Mouse (Mus musculus) forebrain, embryonic 11.5 days (tissue): Measurements from ENCODE around the gene Tmem158. TPM values are rescaled to one million over a fixed set of nuclear protein-coding genes. Genes with fewer than 3 reads are reported as not detected.

Experiments
- ATAC-seq: fragments of 200-750 bp; cut with Nextera tagmentation; replicated peaks from 2 replicates; pipeline ENCODE4 v1.8.0; 2017; ENCODE audit warnings: moderate TSS enrichment; ENCODE audit not compliant: low FRiP score
- DNase-seq: peaks from one replicate; pipeline ENCODE4 v3.0.0-alpha.2; 2017; ENCODE audit warnings: low spot score
- H3K27ac ChIP-seq: fragments of 300-500 bp; sonication (generic); 2 replicates; pipeline ENCODE4 v1.5.1; 2014; ENCODE audit warnings: low read depth, low read length
- H3K27me3 ChIP-seq: fragments of 300-500 bp; sonication (generic); 2 replicates; pipeline ENCODE4 v1.6.1; 2014; ENCODE audit warnings: mild to moderate bottlenecking, low read length, mixed read lengths; ENCODE audit not compliant: control insufficient read depth, insufficient read depth
- H3K36me3 ChIP-seq: fragments of 300-500 bp; sonication (generic); 2 replicates; pipeline ENCODE4 v1.6.1; 2014; ENCODE audit warnings: mild to moderate bottlenecking, low read length, moderate library complexity, mixed read lengths; ENCODE audit not compliant: control insufficient read depth, insufficient read depth
- H3K4me1 ChIP-seq: fragments of 300-500 bp; sonication (generic); replicated peaks from 2 replicates; pipeline ENCODE4 v1.6.1; 2014; ENCODE audit warnings: low read length, mixed read lengths; ENCODE audit not compliant: control insufficient read depth, insufficient read depth
- H3K4me2 ChIP-seq: fragments of 300-500 bp; sonication (generic); 2 replicates; pipeline ENCODE4 v1.6.1; 2014; ENCODE audit warnings: low read depth, mild to moderate bottlenecking, low read length, moderate library complexity, mixed read lengths; ENCODE audit not compliant: severe bottlenecking
- H3K4me3 ChIP-seq: fragments of 300-500 bp; sonication (generic); 2 replicates; pipeline ENCODE4 v1.5.1; 2014; ENCODE audit warnings: low read depth, low read length
- H3K9ac ChIP-seq: fragments of 300-500 bp; sonication (generic); 2 replicates; pipeline ENCODE4 v1.6.1; 2014; ENCODE audit warnings: low read length
- H3K9me3 ChIP-seq: fragments of 300-500 bp; sonication (generic); 2 replicates; pipeline ENCODE4 v1.6.1; 2016; ENCODE audit warnings: low read length, mixed read lengths; ENCODE audit not compliant: control insufficient read depth
- WGBS: fragments of 180-500 bp; shearing (Covaris S2); extraction: QIAGEN DNeasy Blood & Tissue Kit; methylation state at CpG from one replicate; pipeline ENCODE4 v1.1.7; 2014; 5-methylcytosine and 5-hydroxymethylcytosine counted together
- polyA plus RNA-seq: library from polyadenylated mRNA; unstranded; fragments of >200 nt; fragmentation: Nextera tagmentation; extraction: Ambion mirVana; gene quantifications from 2 replicates; pipeline ENCODE4 v1.2.1, GENCODE M21; 2014

The Tmem158 gene
- 4.8 and 6.4 TPM in 2 replicates for polyA plus RNA-seq

GRCm38 (mm10) chr9:123260611-123261021, at the start of gene Tmem158:
TSS of gene Tmem158 (minus strand) at chr9:123260764.
- ATAC-seq (peak; percentile 93), DNase-seq (peak; percentile 95)
- H3K4me2 ChIP-seq: peak within 1 kb of the TSS; percentile 86
- H3K27ac ChIP-seq: no peak within 1 kb of the TSS
- no peaks in the 10 kb centered on the region for H3K4me1 ChIP-seq
- under 1% methylated on average over 38 of the region's 40 CpGs for WGBS
- no peaks in the 10 kb centered on the region for H3K36me3 ChIP-seq
- no peaks in the 10 kb centered on the region for H3K9me3 ChIP-seq
- peak within 1 kb of the TSS; percentile 60 for H3K4me3 ChIP-seq
- H3K27me3 ChIP-seq: peaks cover 2% of the 10 kb centered on the region; the same call in 1 of the 2 replicates
- peak within 1 kb of the TSS; percentile 43 for H3K9ac ChIP-seq

- WGBS: 78% methylated on average over 2 of the region's 2 CpGs
- Histone ChIP-seq H3K27me3 (no peaks in the 10 kb centered on the region), H3K4me1 (no peaks in the 10 kb centered on the region), H3K4me2 (no peak overlapping the region), H3K36me3 (no peaks in the 10 kb centered on the region), H3K4me3 (no peak overlapping the region), H3K9me3 (no peaks in the 10 kb centered on the region), H3K27ac (no peak overlapping the region), H3K9ac (no peak overlapping the region)
- DNase-seq (no peak), ATAC-seq (no peak)
Measured at GRCm38 (mm10) chr9:123309685-123310365, 49.3 kb upstream of the Tmem158 start.

GRCm38 (mm10) chr9:123309073-123309472, 48.5 kb upstream of the Tmem158 start:
- Histone ChIP-seq H3K9ac (no peak overlapping the region), H3K4me3 (no peak overlapping the region), H3K27ac (no peak overlapping the region), H3K4me1 (no peaks in the 10 kb centered on the region), H3K4me2 (no peak overlapping the region), H3K36me3 (no peaks in the 10 kb centered on the region), H3K9me3 (no peaks in the 10 kb centered on the region), H3K27me3 (no peaks in the 10 kb centered on the region)
- no peak for DNase-seq
- 76% methylated on average over 5 of the region's 5 CpGs for WGBS
- ATAC-seq: no peak

GRCm38 (mm10) chr9:123304917-123305316, 44.4 kb upstream of the Tmem158 start:
- Histone ChIP-seq H3K4me2 (no peak overlapping the region), H3K4me3 (no peak overlapping the region), H3K9me3 (no peaks in the 10 kb centered on the region), H3K4me1 (no peaks in the 10 kb centered on the region), H3K27ac (no peak overlapping the region), H3K27me3 (no peaks in the 10 kb centered on the region), H3K9ac (no peak overlapping the region), H3K36me3 (no peaks in the 10 kb centered on the region)
- ATAC-seq (no peak), DNase-seq (no peak)
- 88% methylated on average over 8 of the region's 8 CpGs for WGBS

- H3K9ac ChIP-seq: no peak overlapping the region
Measured at GRCm38 (mm10) chr9:123303952-123304351, 43.4 kb upstream of the Tmem158 start.

GRCm38 (mm10) chr9:123302759-123303313, 42.3 kb upstream of the Tmem158 start:
- H3K27me3 ChIP-seq: no peaks in the 10 kb centered on the region
- no peak overlapping the region for H3K4me3 ChIP-seq
- 84% methylated on average over 2 of the region's 2 CpGs for WGBS
- H3K36me3 ChIP-seq: no peaks in the 10 kb centered on the region
- H3K27ac ChIP-seq: no peak overlapping the region
- DNase-seq (no peak), ATAC-seq (no peak)
- H3K4me2 ChIP-seq: no peak overlapping the region
- no peak overlapping the region for H3K9ac ChIP-seq
- H3K4me1 ChIP-seq: no peaks in the 10 kb centered on the region
- no peaks in the 10 kb centered on the region for H3K9me3 ChIP-seq

More at GRCm38 (mm10) chr9:123303952-123304351, 43.4 kb upstream of the Tmem158 start:
- no peak for DNase-seq
- WGBS: 91% methylated on average over 7 of the region's 7 CpGs
- Histone ChIP-seq H3K27me3 (no peaks in the 10 kb centered on the region), H3K36me3 (no peaks in the 10 kb centered on the region), H3K4me2 (no peak overlapping the region), H3K27ac (no peak overlapping the region), H3K9me3 (no peaks in the 10 kb centered on the region), H3K4me1 (no peaks in the 10 kb centered on the region), H3K4me3 (no peak overlapping the region)
- no peak for ATAC-seq

GRCm38 (mm10) chr9:123297862-123298261, 37.3 kb upstream of the Tmem158 start:
- Histone ChIP-seq H3K9ac (no peak overlapping the region), H3K4me2 (no peak overlapping the region), H3K36me3 (no peaks in the 10 kb centered on the region), H3K27me3 (no peaks in the 10 kb centered on the region), H3K9me3 (no peaks in the 10 kb centered on the region), H3K4me3 (no peak overlapping the region), H3K4me1 (no peaks in the 10 kb centered on the region), H3K27ac (no peak overlapping the region)
- no peak for DNase-seq
- ATAC-seq: no peak
- WGBS: 89% methylated on average over 7 of the region's 7 CpGs

GRCm38 (mm10) chr9:123296229-123296628, 35.7 kb upstream of the Tmem158 start:
- Histone ChIP-seq H3K4me1 (no peaks in the 10 kb centered on the region), H3K9me3 (no peaks in the 10 kb centered on the region), H3K36me3 (no peaks in the 10 kb centered on the region), H3K27me3 (no peaks in the 10 kb centered on the region), H3K9ac (no peak overlapping the region), H3K27ac (no peak overlapping the region), H3K4me3 (no peak overlapping the region), H3K4me2 (no peak overlapping the region)
- ATAC-seq (no peak), DNase-seq (no peak)

- no peaks in the 10 kb centered on the region for H3K9me3 ChIP-seq
- no peak for ATAC-seq
- H3K27me3 ChIP-seq: no peaks in the 10 kb centered on the region
- no peak for DNase-seq
- H3K4me3 ChIP-seq: no peak overlapping the region
- H3K27ac ChIP-seq: no peak overlapping the region
- no peak overlapping the region for H3K4me2 ChIP-seq
- 89% methylated on average over 5 of the region's 5 CpGs for WGBS
- no peak overlapping the region for H3K9ac ChIP-seq
- H3K4me1 ChIP-seq: no peaks in the 10 kb centered on the region
- no peaks in the 10 kb centered on the region for H3K36me3 ChIP-seq
Measured at GRCm38 (mm10) chr9:123294581-123294980, 34.0 kb upstream of the Tmem158 start.
